Mouse (Mus musculus): ENCODE measurements around the gene Thada.

- TF ChIP-seq POLR2A (IDR thresholded peaks at IDR 0.05; ENCODE audit: insufficient read depth, low read depth, low read length) (no peak), CTCF (IDR thresholded peaks at IDR 0.05) (no peak), EP300 (IDR thresholded peaks at IDR 0.05; ENCODE audit: insufficient read depth, low read depth, low read length) (no peak)
These were observed 133.1 kb downstream of the Thada start for GRCm38 (mm10) chr17:84332940-84333339.

All from heart, adult 2 months (tissue).